Mouse (Mus musculus) megakaryocyte, embryonic 14.5 days (primary cell): ENCODE data around the gene Fbxw4.

Experiments used
- FLI1 ChIP-seq: IDR thresholded peaks from 2 replicates; pipeline ENCODE4 v1.6.1; 2012; ENCODE audit warnings: low read length, inconsistent platforms, mixed read lengths
- GATA1 ChIP-seq: IDR thresholded peaks from 3 replicates; pipeline ENCODE4 v1.6.1; 2012; ENCODE audit warnings: mixed read lengths, low read length, inconsistent platforms, borderline replicate concordance

GRCm38 (mm10) chr19:45583136-45583535 is 77.0 kb downstream of the Fbxw4 start:
- no peak for TF ChIP-seq GATA1
- no peak for TF ChIP-seq FLI1
